22 mouse cellular contexts compared by ENCODE assay signal in the genomic region with DNA sequence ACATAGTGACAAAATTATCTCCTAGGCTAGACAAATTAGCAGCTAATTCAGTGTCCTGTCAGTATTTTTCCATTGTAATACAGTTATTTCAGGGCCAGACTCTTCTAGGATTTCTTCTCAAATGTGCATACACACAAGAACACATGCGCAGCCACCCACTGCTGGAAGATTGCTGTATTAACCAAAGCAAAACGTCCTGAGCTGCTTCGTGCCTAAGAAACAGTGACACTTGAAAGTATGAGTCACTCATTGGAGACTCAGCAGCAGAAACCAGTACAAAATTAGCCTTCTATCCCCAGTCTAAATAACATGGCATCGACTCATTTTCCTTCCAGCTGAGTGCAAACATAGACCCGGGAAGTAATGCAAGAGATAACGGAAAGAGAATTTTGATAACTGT. TPM values are rescaled to one million over a fixed set of nuclear protein-coding genes. Genes with fewer than 3 reads are reported as not detected.
DNase-seq lines count a peak whose midpoint lies in the region; TF ChIP-seq lines count a peak whose summit lies in the region.
"Had no signal": no experiment of that assay in that cellular context is flagged by ENCODE, and none has a peak within 500 bp of the region (broad histone marks: within the 10 kb centered on the region; RNA-seq: fewer than 3 reads in every experiment).

No protein-coding gene starts in this region.

- intact Hi-C loops in left cerebral cortex, adult 2 months (cut with DNase I): no loop called here
- intact Hi-C loops in left cerebral cortex, postnatal 10 days (cut with DNase I): no loop called here
- intact Hi-C loops in gastrocnemius, postnatal 14 days (cut with DNase I; ENCODE audit: low total_unique reads): no loop called here

- no peak for TF ChIP-seq POLR2A in bone marrow macrophage, adult 2 months (IDR thresholded peaks at IDR 0.05; ENCODE audit: borderline replicate concordance, low read depth, low read length)

- TF ChIP-seq CTCF in left cerebral cortex, adult 2 months (IDR thresholded peaks at IDR 0.05): no peak
- no peak for TF ChIP-seq CTCF in bone marrow macrophage, adult 2 months (IDR thresholded peaks at IDR 0.05; ENCODE audit: low read depth, low read length)

- no peak overlapping the region for H3K27ac ChIP-seq in left cerebral cortex, adult 2 months
- peak overlapping the region; percentile 48 for H3K27ac ChIP-seq in bone marrow macrophage, adult 2 months (ENCODE audit: insufficient read depth, low read depth, low read length)
- H3K27ac ChIP-seq: embryonic facial prominence, embryonic 12.5 days; hindbrain, embryonic 13.5 days; kidney, embryonic 15.5 days; neural tube, embryonic 13.5 days had no signal

- peaks cover 14% of the 10 kb centered on the region for H3K4me1 ChIP-seq in bone marrow macrophage, adult 2 months (ENCODE audit: control insufficient read depth, insufficient read depth, low read length)
- H3K4me1 ChIP-seq: embryonic facial prominence, embryonic 12.5 days; hindbrain, embryonic 13.5 days; kidney, embryonic 15.5 days; neural tube, embryonic 13.5 days had no signal

- DNase-seq in frontal cortex, adult 2 months (ENCODE audit: extremely low spot score in 1 of 2, low spot score in 1 of 2): peak; percentile 8 to 42
- DNase-seq in frontal cortex, postnatal 10 days (ENCODE audit: low spot score in 2 of 2): no peak
- peak; percentile 8 to 14 for DNase-seq in left cerebral cortex, adult 2 months (ENCODE audit: extremely low spot score in 1 of 2, low spot score in 2 of 2)
- no peak for DNase-seq in left cerebral cortex, postnatal 10 days (ENCODE audit: extremely low spot score in 1 of 2, low spot score in 2 of 2)
- peak; percentile 24 for DNase-seq in telencephalon, adult 2 months (ENCODE audit: low read depth, low spot score)
- DNase-seq in gastrocnemius, postnatal 14 days: no peak
- DNase-seq: adrenal gland, postnatal 36 days; cerebellum, adult 11-12 months; cerebellum, postnatal 14 days; gastrocnemius, postnatal 36 days; kidney, adult 11 months; kidney, postnatal 36 days; lung, postnatal 4 days; thymus, postnatal 25 days had no signal

- H3K4me3 ChIP-seq in left cerebral cortex, adult 2 months: no peak overlapping the region
- no peak overlapping the region for H3K4me3 ChIP-seq in bone marrow macrophage, adult 2 months (ENCODE audit: insufficient read depth, low read length)
- H3K4me3 ChIP-seq: embryonic facial prominence, embryonic 12.5 days; hindbrain, embryonic 13.5 days; kidney, embryonic 15.5 days; myocyte; neural tube, embryonic 13.5 days had no signal

RNA-seq across cellular contexts. Expression of a gene that starts 59.2 kb away (rescaled TPM):
- 54.9 and 79.3 TPM in 2 replicates for polyA plus RNA-seq in frontal cortex, adult 2 months (2012; rRNA removed)
- 10 to 100 TPM; 55.3 to 72.1 TPM for total RNA-seq in left cerebral cortex, adult 2 months (2021)
- total RNA-seq in left cerebral cortex, postnatal 10 days (2021): 100 to 1,000 TPM in 1 of 2 experiments, 10 to 100 TPM in 1; 96.7 to 114 TPM
- not detected in 2 replicates for polyA plus RNA-seq in bone marrow macrophage, adult 2 months (2012; ENCODE audit: insufficient read depth, insufficient read length, missing spikeins)
- not detected for total RNA-seq in gastrocnemius, postnatal 14 days (2021)
- total RNA-seq: gastrocnemius, postnatal 36 days; liver, adult 2 months had no signal
- polyA plus RNA-seq: liver, adult 2 months; spleen, adult 2 months had no signal

Comparison
In these comparisons a context has a peak if more than half of its experiments do, and no peak if none do; other contexts are left out.
1. DNase-seq: peak in frontal cortex, adult 2 months (2 of 2), left cerebral cortex, adult 2 months (2 of 2) and telencephalon, adult 2 months (single experiment); none in frontal cortex, postnatal 10 days (0 of 2), left cerebral cortex, postnatal 10 days (0 of 2) and gastrocnemius, postnatal 14 days (single experiment).
2. RNA of a gene that starts 59.2 kb away (total RNA-seq): 96.7 to 114 TPM in left cerebral cortex, postnatal 10 days and 55.3 to 72.1 TPM in left cerebral cortex, adult 2 months; not detected in gastrocnemius, postnatal 14 days; every median in the first group is over 10 times any median in the second.